In genomic region chr17:30612075-30612859, GRCm38 (mm10) we compare ENCODE assay signal across 8 mouse cellular contexts. TPM values are rescaled to one million over a fixed set of nuclear protein-coding genes. Genes with fewer than 3 reads are reported as not detected.
DNase-seq lines count a peak whose midpoint lies in the region; ATAC-seq and TF ChIP-seq lines count a peak whose summit lies in the region.

No protein-coding gene starts in this region.

- TF ChIP-seq CTCF in gastrocnemius, adult 2 months (IDR thresholded peaks at IDR 0.05) = peak; percentile 30; the same call in 1 of the 2 replicates
- TF ChIP-seq CTCF in hindbrain, postnatal 0 days (IDR thresholded peaks at IDR 0.05; ENCODE audit: low read depth) = peak; percentile 55
- TF ChIP-seq CTCF in left cerebral cortex, adult 2 months (IDR thresholded peaks at IDR 0.05) = no peak; the same call in 1 of the 2 replicates

- H3K4me2 ChIP-seq in hindbrain, postnatal 0 days (ENCODE audit: low read depth, low read length) = peak overlapping the region; percentile 78

- H3K36me3 ChIP-seq in hindbrain, postnatal 0 days (ENCODE audit: insufficient read depth, low read length) = no peaks in the 10 kb centered on the region

- no peaks in the 10 kb centered on the region for H3K4me1 ChIP-seq in hindbrain, postnatal 0 days (ENCODE audit: insufficient read depth, low read length)

- DNase-seq in ZHBTc4 (ENCODE audit: low read depth, low spot score) = peak; percentile 100
- DNase-seq in gastrocnemius, adult 2 months = peak; percentile 100
- DNase-seq in hindbrain, postnatal 0 days (ENCODE audit: low spot score) = peak; percentile 97
- DNase-seq in left cerebral cortex, adult 2 months (ENCODE audit: extremely low spot score in 1 of 2, low spot score in 2 of 2) = peak; percentile 100
- peak; percentile 100 for DNase-seq in right cerebral cortex, adult 2 months (ENCODE audit: low spot score in 2 of 2)
- DNase-seq in urinary bladder, postnatal 14 days (ENCODE audit: low spot score) = peak; percentile 100

- intact Hi-C loops in gastrocnemius, adult 2 months (cut with DNase I) = loop anchor here (2.0 kb wide), 1 partner anchor 35 kb away; the partner anchor contains the start of gene Btbd9
- intact Hi-C loops in left cerebral cortex, adult 2 months (cut with DNase I) = no loop called here

- H3K27me3 ChIP-seq in hindbrain, postnatal 0 days (ENCODE audit: insufficient read depth, low read length) = no peaks in the 10 kb centered on the region

- H3K27ac ChIP-seq in gastrocnemius, adult 2 months = peak overlapping the region; percentile 97
- peak overlapping the region; percentile 85 for H3K27ac ChIP-seq in hindbrain, postnatal 0 days
- peak overlapping the region; percentile 97 for H3K27ac ChIP-seq in left cerebral cortex, adult 2 months

- H3K9me3 ChIP-seq in hindbrain, postnatal 0 days (ENCODE audit: low read length) = no peaks in the 10 kb centered on the region

- H3K9ac ChIP-seq in hindbrain, postnatal 0 days (replicated peaks; ENCODE audit: low read length) = peak overlapping the region; percentile 72

- peak overlapping the region; percentile 80 for H3K4me3 ChIP-seq in gastrocnemius, adult 2 months
- H3K4me3 ChIP-seq in hindbrain, postnatal 0 days (ENCODE audit: low read length) = peak overlapping the region; percentile 70
- peak overlapping the region; percentile 66 for H3K4me3 ChIP-seq in left cerebral cortex, adult 2 months

- WGBS in hindbrain, postnatal 0 days = under 1% methylated on average over 34 of the region's 34 CpGs

- ATAC-seq in common myeloid progenitor, adult 5-6 weeks (replicated peaks; ENCODE audit: low read depth, poor library complexity, severe bottlenecking) = peak; percentile 99
- ATAC-seq in hindbrain, postnatal 0 days = peak; percentile 100
- ATAC-seq in megakaryocyte, adult 5-6 weeks (ENCODE audit: poor library complexity, severe bottlenecking) = peak; percentile 100

RNA-seq across cellular contexts. Expression of gene Dnah8, which starts 11.9 kb away (rescaled TPM):
- 27.9 and 50.6 TPM in 2 replicates for total RNA-seq in common myeloid progenitor, adult 5-6 weeks (2017)
- total RNA-seq in gastrocnemius, adult 2 months (2021) = under 1 TPM in 1 of 2 experiments, not detected in 1; 0.11 TPM
- 4.9 and 10.0 TPM in 2 replicates for total RNA-seq in hindbrain, postnatal 0 days (2014; rRNA removed)
- 2.1 TPM in 2 replicates for polyA plus RNA-seq in hindbrain, postnatal 0 days (2015; fragmentation: Nextera tagmentation; extraction: Ambion mirVana)
- total RNA-seq in left cerebral cortex, adult 2 months (2021) = under 1 TPM; 0.35 to 0.97 TPM
- 23.8 and 24.3 TPM in 2 replicates for total RNA-seq in megakaryocyte, adult 5-6 weeks (2015)
- 35.7 and 43.9 TPM in 2 replicates for total RNA-seq in megakaryocyte, adult 5-6 weeks (2017)

RNA-seq across cellular contexts. Expression of gene Glo1, which starts 14.4 kb away (rescaled TPM):
- 144 and 156 TPM in 2 replicates for total RNA-seq in common myeloid progenitor, adult 5-6 weeks (2017)
- total RNA-seq in gastrocnemius, adult 2 months (2021) = 100 to 1,000 TPM; 159 to 169 TPM
- 165 and 200 TPM in 2 replicates for total RNA-seq in hindbrain, postnatal 0 days (2014; rRNA removed)
- 212 and 223 TPM in 2 replicates for polyA plus RNA-seq in hindbrain, postnatal 0 days (2015; fragmentation: Nextera tagmentation; extraction: Ambion mirVana)
- total RNA-seq in left cerebral cortex, adult 2 months (2021) = 100 to 1,000 TPM; 137 to 143 TPM
- total RNA-seq in megakaryocyte, adult 5-6 weeks (2015) = 52.5 and 55.3 TPM in 2 replicates
- total RNA-seq in megakaryocyte, adult 5-6 weeks (2017) = 56.7 and 61.8 TPM in 2 replicates

RNA-seq across cellular contexts. Expression of gene Btbd9, which starts 36.0 kb away (rescaled TPM):
- total RNA-seq in common myeloid progenitor, adult 5-6 weeks (2017) = 23.4 and 25.5 TPM in 2 replicates
- 10 to 100 TPM; 11.9 to 14.7 TPM for total RNA-seq in gastrocnemius, adult 2 months (2021)
- 67.7 and 72.7 TPM in 2 replicates for total RNA-seq in hindbrain, postnatal 0 days (2014; rRNA removed)
- polyA plus RNA-seq in hindbrain, postnatal 0 days (2015; fragmentation: Nextera tagmentation; extraction: Ambion mirVana) = 115 and 122 TPM in 2 replicates
- 100 to 1,000 TPM; 102 to 104 TPM for total RNA-seq in left cerebral cortex, adult 2 months (2021)
- total RNA-seq in megakaryocyte, adult 5-6 weeks (2015) = 16.3 and 21.0 TPM in 2 replicates
- total RNA-seq in megakaryocyte, adult 5-6 weeks (2017) = 12.6 and 15.5 TPM in 2 replicates

Comparison
In these comparisons a context has a peak if more than half of its experiments do, and no peak if none do; other contexts are left out.
1. Peak in every context shown above with its lines: DNase-seq, ATAC-seq, H3K4me3 ChIP-seq and H3K27ac ChIP-seq.